Mouse (Mus musculus) small intestine, adult 2 months (tissue): Measurements from ENCODE around the gene Them5.

ENCODE experiments used
- CTCF ChIP-seq: fragments of 200-500 bp; IDR thresholded peaks from 2 replicates; pipeline ENCODE4 v1.5.1; 2012; ENCODE audit warnings: low read depth, mild to moderate bottlenecking, control low read depth, inconsistent platforms, low read length, moderate library complexity, mixed read lengths; ENCODE audit not compliant: insufficient replicate concordance, insufficient read length; ENCODE audit errors: extremely low read depth
- POLR2A ChIP-seq: fragments of 200-500 bp; IDR thresholded peaks from 2 replicates; pipeline ENCODE4 v1.6.1; 2012; ENCODE audit warnings: low read depth, mild to moderate bottlenecking, control low read depth, inconsistent platforms, low read length, moderate library complexity

DNA sequence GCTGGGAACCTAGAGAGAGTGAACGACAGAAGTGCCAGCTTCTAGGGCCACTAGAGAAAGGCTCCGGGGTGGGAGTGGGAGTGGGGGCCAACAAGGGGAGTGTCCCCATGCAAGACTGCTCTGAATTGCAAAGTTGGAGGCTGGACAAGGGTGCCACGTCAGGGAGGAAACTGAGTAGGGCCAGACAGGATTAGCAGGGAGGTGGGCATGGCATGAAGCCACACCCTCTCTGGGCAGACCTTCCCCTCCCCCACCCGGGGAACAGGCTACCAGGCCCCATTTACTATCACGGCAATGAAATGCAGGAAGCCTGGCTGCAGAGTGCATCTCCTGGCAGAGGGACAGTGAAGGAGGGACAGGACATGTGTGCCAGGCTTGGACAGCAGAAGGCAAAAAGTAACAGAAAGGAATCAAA, 31.7 kb downstream of the Them5 start:
- TF ChIP-seq POLR2A (no peak), CTCF (no peak)
